Mouse (Mus musculus): Measurements from ENCODE around the gene Cryba2. TPM values are rescaled to one million over a fixed set of nuclear protein-coding genes. Genes with fewer than 3 reads are reported as not detected.
A peak's percentile ranks its signal among the peaks of the same experiment; 100 is the strongest.

Cryba2 gene
- polyA plus RNA-seq, 1 experiment from 2014 or later = 2.1 TPM

GRCm38 (mm10) chr1:74855651-74856438 lies 37.1 kb downstream of the Cryba2 start:
- H3K36me3 ChIP-seq (ENCODE audit: control insufficient read depth, insufficient read depth, low read length) = no peaks in the 10 kb centered on the region
- H3K9me3 ChIP-seq (ENCODE audit: control insufficient read depth, low read length) = no peaks in the 10 kb centered on the region
- H3K9ac ChIP-seq (ENCODE audit: low read depth, low read length) = peak overlapping the region; percentile 98
- H3K4me2 ChIP-seq (ENCODE audit: low read length) = peak overlapping the region; percentile 81
- WGBS = under 1% methylated on average over 70 of the region's 74 CpGs
- no peaks in the 10 kb centered on the region for H3K27me3 ChIP-seq (replicated peaks; ENCODE audit: control insufficient read depth, insufficient read depth, low read length)
- H3K27ac ChIP-seq (ENCODE audit: low read depth, low read length) = peak overlapping the region; percentile 88
- H3K4me1 ChIP-seq (ENCODE audit: control insufficient read depth, insufficient read depth, low read depth, low read length) = peaks cover 25% of the 10 kb centered on the region
- no peak for ATAC-seq
- H3K4me3 ChIP-seq (ENCODE audit: low read length) = peak overlapping the region; percentile 94

DNA sequence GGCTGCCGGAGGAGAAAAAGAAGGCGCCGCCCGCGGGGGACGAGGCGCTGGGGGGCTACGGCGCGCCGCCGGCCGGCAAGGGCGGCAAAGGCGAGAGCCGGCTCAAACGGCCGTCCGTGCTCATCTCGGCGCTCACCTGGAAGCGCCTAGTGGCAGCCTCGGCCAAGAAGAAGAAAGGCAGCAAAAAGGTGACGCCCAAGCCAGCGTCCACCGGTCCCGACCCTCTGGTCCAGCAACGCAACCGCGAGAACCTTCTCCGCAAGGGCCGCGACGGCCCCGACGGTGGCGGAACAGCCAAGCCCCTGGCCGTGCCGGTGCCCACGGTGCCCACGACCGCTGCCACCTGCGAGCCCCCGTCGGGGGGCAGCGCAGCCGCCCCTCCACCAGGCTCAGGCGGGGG lies 37.8 kb downstream of the Cryba2 start:
- H3K4me2 ChIP-seq (ENCODE audit: low read length) = peak overlapping the region; percentile 81
- no peaks in the 10 kb centered on the region for H3K9me3 ChIP-seq (ENCODE audit: control insufficient read depth, low read length)
- no peaks in the 10 kb centered on the region for H3K36me3 ChIP-seq (ENCODE audit: control insufficient read depth, insufficient read depth, low read length)
- under 1% methylated on average over 38 of the region's 48 CpGs for WGBS
- H3K4me3 ChIP-seq (ENCODE audit: low read length) = peak overlapping the region; percentile 94
- H3K27ac ChIP-seq (ENCODE audit: low read depth, low read length) = peak overlapping the region; percentile 88
- H3K9ac ChIP-seq (ENCODE audit: low read depth, low read length) = peak overlapping the region; percentile 98
- peaks cover 25% of the 10 kb centered on the region for H3K4me1 ChIP-seq (ENCODE audit: control insufficient read depth, insufficient read depth, low read depth, low read length)
- no peaks in the 10 kb centered on the region for H3K27me3 ChIP-seq (replicated peaks; ENCODE audit: control insufficient read depth, insufficient read depth, low read length)
- no peak for ATAC-seq

GRCm38 (mm10) chr1:74854306-74855056 lies 38.5 kb downstream of the Cryba2 start, which contains the start of gene Cdk5r2:
TSS of gene Cdk5r2 (plus strand) at chr1:74854934.
- Histone ChIP-seq H3K9me3 (ENCODE audit: control insufficient read depth, low read length) (no peaks in the 10 kb centered on the region), H3K4me1 (ENCODE audit: control insufficient read depth, insufficient read depth, low read depth, low read length) (peaks cover 21% of the 10 kb centered on the region), H3K27ac (ENCODE audit: low read depth, low read length) (peak within 1 kb of the TSS; percentile 88), H3K36me3 (ENCODE audit: control insufficient read depth, insufficient read depth, low read length) (no peaks in the 10 kb centered on the region), H3K9ac (ENCODE audit: low read depth, low read length) (peak within 1 kb of the TSS; percentile 98), H3K4me3 (ENCODE audit: low read length) (peak within 1 kb of the TSS; percentile 94), H3K27me3 (replicated peaks; ENCODE audit: control insufficient read depth, insufficient read depth, low read length) (no peaks in the 10 kb centered on the region), H3K4me2 (ENCODE audit: low read length) (peak within 1 kb of the TSS; percentile 81)
- WGBS = 1% methylated on average over 38 of the region's 39 CpGs
- peak; percentile 92 for ATAC-seq

DNA sequence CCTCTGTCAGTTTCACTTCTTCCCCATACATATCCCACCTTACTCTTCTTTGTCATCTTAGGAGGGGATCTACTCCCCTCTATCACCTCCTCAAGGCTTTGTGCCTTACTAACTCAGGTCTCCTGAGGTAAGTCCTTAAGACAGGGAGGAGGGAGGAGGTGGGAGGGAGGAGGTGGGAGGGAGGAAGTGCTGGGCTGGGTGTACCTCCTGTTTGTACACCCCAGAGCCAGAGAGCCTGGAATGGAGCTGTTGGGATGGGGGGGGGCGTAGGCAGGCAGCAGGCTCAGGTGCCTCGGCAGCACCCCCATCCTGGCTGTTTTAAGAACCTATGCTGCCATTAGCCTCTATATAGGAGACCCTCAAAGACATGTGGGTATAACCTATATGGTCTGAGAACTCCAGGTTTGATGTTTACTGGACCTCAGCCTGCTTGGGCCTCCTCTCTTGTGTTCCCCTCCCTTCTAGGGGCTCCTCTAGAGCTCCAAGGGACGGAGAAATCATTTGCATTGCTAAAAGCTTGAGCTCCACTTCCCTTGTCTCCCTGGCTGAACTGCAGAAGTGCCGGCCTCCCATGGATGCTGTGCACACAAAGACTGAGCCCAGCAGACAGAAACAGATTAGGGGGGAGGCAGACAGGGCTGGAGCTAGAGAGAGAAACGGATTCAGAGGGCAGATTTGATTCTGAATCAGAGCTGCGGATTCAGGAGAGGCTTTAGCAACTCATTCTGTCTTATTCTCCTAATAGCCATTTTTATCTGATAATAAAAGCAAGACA lies 41.8 kb downstream of the Cryba2 start:
- ATAC-seq = no peak
- peaks cover 10% of the 10 kb centered on the region for H3K4me1 ChIP-seq (ENCODE audit: control insufficient read depth, insufficient read depth, low read depth, low read length)
- no peak overlapping the region for H3K4me2 ChIP-seq (ENCODE audit: low read length)
- H3K9me3 ChIP-seq (ENCODE audit: control insufficient read depth, low read length) = no peaks in the 10 kb centered on the region
- no peaks in the 10 kb centered on the region for H3K36me3 ChIP-seq (ENCODE audit: control insufficient read depth, insufficient read depth, low read length)
- no peaks in the 10 kb centered on the region for H3K27me3 ChIP-seq (replicated peaks; ENCODE audit: control insufficient read depth, insufficient read depth, low read length)
- no peak overlapping the region for H3K27ac ChIP-seq (ENCODE audit: low read depth, low read length)
- H3K9ac ChIP-seq (ENCODE audit: low read depth, low read length) = no peak overlapping the region
- WGBS = 8% methylated on average over 6 of the region's 6 CpGs
- no peak overlapping the region for H3K4me3 ChIP-seq (ENCODE audit: low read length)

- WGBS = 34% methylated on average over 6 of the region's 6 CpGs
- Histone ChIP-seq H3K9ac (ENCODE audit: low read depth, low read length) (no peak overlapping the region), H3K4me3 (ENCODE audit: low read length) (no peak overlapping the region), H3K4me2 (ENCODE audit: low read length) (no peak overlapping the region), H3K36me3 (ENCODE audit: control insufficient read depth, insufficient read depth, low read length) (no peaks in the 10 kb centered on the region), H3K27ac (ENCODE audit: low read depth, low read length) (no peak overlapping the region), H3K9me3 (ENCODE audit: control insufficient read depth, low read length) (no peaks in the 10 kb centered on the region), H3K4me1 (ENCODE audit: control insufficient read depth, insufficient read depth, low read depth, low read length) (peaks cover 10% of the 10 kb centered on the region), H3K27me3 (replicated peaks; ENCODE audit: control insufficient read depth, insufficient read depth, low read length) (no peaks in the 10 kb centered on the region)
- ATAC-seq = no peak
Measured at GRCm38 (mm10) chr1:74850251-74850650, 42.7 kb downstream of the Cryba2 start.

DNA sequence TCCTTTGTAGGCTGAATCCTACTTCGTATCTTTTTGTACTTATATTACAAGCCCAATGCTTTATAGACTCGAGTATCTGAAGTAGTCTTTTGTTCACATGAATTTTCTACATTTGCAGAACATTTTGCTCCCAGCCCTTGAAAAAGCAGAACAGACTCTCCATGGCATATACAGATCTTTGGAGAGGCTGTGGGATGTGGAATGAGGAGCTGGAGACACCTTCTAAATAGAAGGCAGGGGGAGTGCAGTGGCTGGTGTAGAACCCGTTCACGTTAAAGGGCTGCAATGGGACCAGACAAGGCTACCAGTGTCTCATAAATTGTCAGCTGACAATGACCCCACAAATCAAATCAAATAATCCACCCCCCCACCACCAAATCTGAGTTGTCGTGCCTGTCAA lies 44.0 kb downstream of the Cryba2 start:
- no peak for ATAC-seq
- no peak overlapping the region for H3K27ac ChIP-seq (ENCODE audit: low read depth, low read length)
- no peaks in the 10 kb centered on the region for H3K36me3 ChIP-seq (ENCODE audit: control insufficient read depth, insufficient read depth, low read length)
- H3K9ac ChIP-seq (ENCODE audit: low read depth, low read length) = no peak overlapping the region
- H3K9me3 ChIP-seq (ENCODE audit: control insufficient read depth, low read length) = no peaks in the 10 kb centered on the region
- H3K4me2 ChIP-seq (ENCODE audit: low read length) = no peak overlapping the region
- no peak overlapping the region for H3K4me3 ChIP-seq (ENCODE audit: low read length)
- WGBS = 64% methylated on average over 5 of the region's 5 CpGs
- peaks cover 6% of the 10 kb centered on the region for H3K4me1 ChIP-seq (ENCODE audit: control insufficient read depth, insufficient read depth, low read depth, low read length)
- H3K27me3 ChIP-seq (replicated peaks; ENCODE audit: control insufficient read depth, insufficient read depth, low read length) = no peaks in the 10 kb centered on the region

DNA sequence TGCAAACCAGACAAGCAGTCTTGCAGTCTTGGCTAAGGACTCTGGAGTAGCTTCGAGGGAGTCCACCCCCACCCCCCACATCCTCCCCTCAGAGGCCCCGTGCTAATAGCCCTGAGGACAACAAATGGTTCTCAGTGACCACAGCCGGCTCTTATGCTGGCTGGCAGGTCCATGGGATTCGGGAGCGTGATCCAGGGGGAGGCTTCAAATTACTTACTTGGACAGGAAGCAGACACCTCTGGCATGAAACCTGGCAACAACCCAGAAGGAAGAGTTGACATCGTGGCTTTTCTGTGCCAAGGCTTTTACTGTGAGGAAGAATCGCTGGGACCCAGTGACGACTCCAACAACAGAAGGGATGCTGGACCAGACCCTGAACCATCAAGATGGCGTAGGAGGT lies 46.6 kb downstream of the Cryba2 start:
- Histone ChIP-seq H3K36me3 (ENCODE audit: control insufficient read depth, insufficient read depth, low read length) (no peaks in the 10 kb centered on the region), H3K27me3 (replicated peaks; ENCODE audit: control insufficient read depth, insufficient read depth, low read length) (no peaks in the 10 kb centered on the region), H3K9ac (ENCODE audit: low read depth, low read length) (no peak overlapping the region), H3K4me1 (ENCODE audit: control insufficient read depth, insufficient read depth, low read depth, low read length) (peaks cover 4% of the 10 kb centered on the region), H3K27ac (ENCODE audit: low read depth, low read length) (no peak overlapping the region), H3K9me3 (ENCODE audit: control insufficient read depth, low read length) (no peaks in the 10 kb centered on the region), H3K4me3 (ENCODE audit: low read length) (no peak overlapping the region), H3K4me2 (ENCODE audit: low read length) (no peak overlapping the region)
- ATAC-seq = no peak
- WGBS = 49% methylated on average over 9 of the region's 9 CpGs

DNA sequence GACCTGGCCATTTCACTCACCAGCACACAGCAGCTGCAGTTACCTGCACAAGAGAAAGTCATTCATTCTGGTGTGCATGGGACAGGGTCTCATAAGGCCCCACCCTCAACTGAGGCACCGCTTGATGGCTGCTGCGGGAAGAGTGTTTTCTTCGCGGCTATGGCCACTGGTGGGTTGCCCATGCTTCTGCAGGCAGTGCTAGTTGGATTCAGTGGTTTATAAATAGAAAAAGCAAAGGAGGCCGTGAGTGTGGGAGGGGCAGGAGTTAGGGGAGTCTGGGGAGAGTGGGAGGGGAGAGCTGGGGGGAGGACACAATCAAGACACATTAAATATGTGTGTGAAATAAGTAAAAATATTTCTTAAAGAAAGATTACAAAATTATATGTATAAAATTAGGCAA lies 49.9 kb downstream of the Cryba2 start:
- Histone ChIP-seq H3K36me3 (ENCODE audit: control insufficient read depth, insufficient read depth, low read length) (no peaks in the 10 kb centered on the region), H3K27ac (ENCODE audit: low read depth, low read length) (no peak overlapping the region), H3K27me3 (replicated peaks; ENCODE audit: control insufficient read depth, insufficient read depth, low read length) (no peaks in the 10 kb centered on the region), H3K4me2 (ENCODE audit: low read length) (no peak overlapping the region), H3K9ac (ENCODE audit: low read depth, low read length) (no peak overlapping the region), H3K4me3 (ENCODE audit: low read length) (no peak overlapping the region), H3K9me3 (ENCODE audit: control insufficient read depth, low read length) (no peaks in the 10 kb centered on the region), H3K4me1 (ENCODE audit: control insufficient read depth, insufficient read depth, low read depth, low read length) (no peaks in the 10 kb centered on the region)
- ATAC-seq = no peak
- WGBS = 83% methylated on average over 5 of the region's 5 CpGs
